12 mouse cellular contexts compared by ENCODE assay signal in genomic region chr12:117047384-117048251, GRCm38 (mm10).
DNase-seq lines count a peak whose midpoint lies in the region; ATAC-seq and TF ChIP-seq lines count a peak whose summit lies in the region.
"Had no signal": no experiment of that assay in that cellular context is flagged by ENCODE, and none has a peak within 500 bp of the region (broad histone marks: within the 10 kb centered on the region; RNA-seq: fewer than 3 reads in every experiment).

No protein-coding gene starts in this region.

- no peaks in the 10 kb centered on the region for H3K27me3 ChIP-seq in embryonic facial prominence, embryonic 10.5 days (replicated peaks; ENCODE audit: low read depth, poor library complexity, severe bottlenecking)
- H3K27me3 ChIP-seq in hindbrain, embryonic 14.5 days (ENCODE audit: control insufficient read depth, insufficient read depth, low read length): no peaks in the 10 kb centered on the region
- H3K27me3 ChIP-seq in neural tube, embryonic 11.5 days (ENCODE audit: control insufficient read depth, insufficient read depth, low read length): no peaks in the 10 kb centered on the region
- no peaks in the 10 kb centered on the region for H3K27me3 ChIP-seq in liver, postnatal 0 days (ENCODE audit: insufficient read depth, low read length)
- H3K27me3 ChIP-seq: liver, embryonic 12.5 days; megakaryocyte, embryonic 14.5 days had no signal

- H3K36me3 ChIP-seq in embryonic facial prominence, embryonic 10.5 days (replicated peaks): no peaks in the 10 kb centered on the region
- H3K36me3 ChIP-seq in hindbrain, embryonic 14.5 days (replicated peaks; ENCODE audit: control insufficient read depth, insufficient read depth): no peaks in the 10 kb centered on the region
- H3K36me3 ChIP-seq in neural tube, embryonic 11.5 days (ENCODE audit: control insufficient read depth, insufficient read depth, low read length): no peaks in the 10 kb centered on the region
- no peaks in the 10 kb centered on the region for H3K36me3 ChIP-seq in liver, postnatal 0 days (replicated peaks; ENCODE audit: insufficient read depth, low read length)
- H3K36me3 ChIP-seq: liver, embryonic 12.5 days had no signal

- peak overlapping the region; percentile 37 for H3K9ac ChIP-seq in hindbrain, embryonic 14.5 days
- H3K9ac ChIP-seq in neural tube, embryonic 11.5 days (ENCODE audit: low read length): peak overlapping the region; percentile 35; the same call in 1 of the 2 replicates
- no peak overlapping the region for H3K9ac ChIP-seq in liver, postnatal 0 days (replicated peaks)
- H3K9ac ChIP-seq: liver, embryonic 12.5 days had no signal

- H3K27ac ChIP-seq in embryonic facial prominence, embryonic 10.5 days (replicated peaks): peak overlapping the region; percentile 79
- H3K27ac ChIP-seq in hindbrain, embryonic 14.5 days: peak overlapping the region; percentile 66
- peak overlapping the region; percentile 69 for H3K27ac ChIP-seq in neural tube, embryonic 11.5 days (ENCODE audit: low read depth, low read length)
- no peak overlapping the region for H3K27ac ChIP-seq in liver, postnatal 0 days (ENCODE audit: low read depth)
- H3K27ac ChIP-seq: liver, embryonic 12.5 days had no signal

- no peak for TF ChIP-seq CTCF in liver, postnatal 0 days (IDR thresholded peaks at IDR 0.05; ENCODE audit: low read depth)

- H3K9me3 ChIP-seq in embryonic facial prominence, embryonic 10.5 days: no peaks in the 10 kb centered on the region
- no peaks in the 10 kb centered on the region for H3K9me3 ChIP-seq in hindbrain, embryonic 14.5 days (ENCODE audit: control insufficient read depth, low read length)
- H3K9me3 ChIP-seq in neural tube, embryonic 11.5 days (ENCODE audit: control insufficient read depth, low read length): no peaks in the 10 kb centered on the region
- H3K9me3 ChIP-seq in liver, postnatal 0 days (ENCODE audit: low read length): no peaks in the 10 kb centered on the region
- H3K9me3 ChIP-seq: liver, embryonic 12.5 days had no signal

- peak; percentile 63 for ATAC-seq in hindbrain, embryonic 14.5 days (ENCODE audit: low FRiP score)
- peak; percentile 75 for ATAC-seq in neural tube, embryonic 11.5 days (ENCODE audit: insufficient read depth, low FRiP score, low TSS enrichment)
- no peak for ATAC-seq in liver, postnatal 0 days
- ATAC-seq: liver, embryonic 12.5 days had no signal

- H3K4me2 ChIP-seq in hindbrain, embryonic 14.5 days (replicated peaks): no peak overlapping the region
- H3K4me2 ChIP-seq in neural tube, embryonic 11.5 days (ENCODE audit: low read depth): no peak overlapping the region
- H3K4me2 ChIP-seq in liver, postnatal 0 days (ENCODE audit: low read depth, low read length): no peak overlapping the region
- H3K4me2 ChIP-seq: liver, embryonic 12.5 days had no signal

- H3K4me1 ChIP-seq in embryonic facial prominence, embryonic 10.5 days: peaks cover 11% of the 10 kb centered on the region
- peaks cover 11% of the 10 kb centered on the region for H3K4me1 ChIP-seq in hindbrain, embryonic 14.5 days (replicated peaks; ENCODE audit: control insufficient read depth, insufficient read depth, low read length)
- H3K4me1 ChIP-seq in neural tube, embryonic 11.5 days (ENCODE audit: control insufficient read depth, insufficient read depth, low read length): peaks cover 6% of the 10 kb centered on the region; the same call in 1 of the 2 replicates
- H3K4me1 ChIP-seq in liver, postnatal 0 days (ENCODE audit: insufficient read depth): no peaks in the 10 kb centered on the region
- H3K4me1 ChIP-seq: liver, embryonic 12.5 days; megakaryocyte, embryonic 14.5 days had no signal

- TF ChIP-seq EP300 in liver, postnatal 0 days (IDR thresholded peaks at IDR 0.05; ENCODE audit: low read depth): no peak

- no peak overlapping the region for H3K4me3 ChIP-seq in embryonic facial prominence, embryonic 10.5 days
- H3K4me3 ChIP-seq in hindbrain, embryonic 14.5 days (replicated peaks; ENCODE audit: low read length): no peak overlapping the region
- H3K4me3 ChIP-seq in neural tube, embryonic 11.5 days (ENCODE audit: low read depth, low read length): no peak overlapping the region
- H3K4me3 ChIP-seq in liver, postnatal 0 days (ENCODE audit: low read depth, low read length): no peak overlapping the region
- H3K4me3 ChIP-seq: liver, embryonic 12.5 days; megakaryocyte, embryonic 14.5 days had no signal

- WGBS in embryonic facial prominence, embryonic 10.5 days: 11% methylated on average over 3 of the region's 3 CpGs
- WGBS in hindbrain, embryonic 14.5 days: 6% methylated on average over 3 of the region's 3 CpGs
- 9% methylated on average over 3 of the region's 3 CpGs for WGBS in neural tube, embryonic 11.5 days
- 18% methylated on average over 3 of the region's 3 CpGs for WGBS in liver, postnatal 0 days (ENCODE audit: insufficient replicate concordance)

- DNase-seq in WW6 (ENCODE audit: low read depth, low spot score): peak; percentile 39
- DNase-seq in embryonic facial prominence, embryonic 10.5 days (ENCODE audit: low spot score): peak; percentile 16
- peak; percentile 38 for DNase-seq in hindbrain, embryonic 14.5 days (ENCODE audit: low spot score)
- DNase-seq in neural tube, embryonic 11.5 days (ENCODE audit: low spot score): peak; percentile 62
- DNase-seq in thymus, postnatal 14 days: no peak
- DNase-seq in liver, postnatal 0 days: no peak
- no peak for DNase-seq in urinary bladder, postnatal 4 days (ENCODE audit: low spot score in 2 of 2)
- DNase-seq: cerebellum, postnatal 10 days; kidney, adult 8-10 months; layer of hippocampus, postnatal 36 days had no signal

Comparison
In these comparisons a context has a peak if more than half of its experiments do, and no peak if none do; other contexts are left out.
1. DNase-seq: peak in WW6 (single experiment), embryonic facial prominence, embryonic 10.5 days (single experiment), hindbrain, embryonic 14.5 days (single experiment) and neural tube, embryonic 11.5 days (single experiment); none in thymus, postnatal 14 days (single experiment), liver, postnatal 0 days (single experiment) and urinary bladder, postnatal 4 days (0 of 2).